Mouse (Mus musculus): ENCODE results near the gene Brat1. TPM values are rescaled to one million over a fixed set of nuclear protein-coding genes. Genes with fewer than 3 reads are reported as not detected.
"Not testable (repeated sequence)": the region's sequence is repeated elsewhere in the genome, so short reads cannot be mapped to it uniquely, and the experiment has no call there.

Gene Brat1
- polyA plus RNA-seq, 2 experiments = 4.5 to 5.1 TPM

- H3K27me3 ChIP-seq (ENCODE audit: control insufficient read depth, insufficient read depth, low read length) = no peaks in the 10 kb centered on the region; the same call in 1 of the 2 replicates
- H3K36me3 ChIP-seq (replicated peaks; ENCODE audit: control insufficient read depth, insufficient read depth, low read depth) = no peaks in the 10 kb centered on the region
- no peak overlapping the region for H3K27ac ChIP-seq
- no peak overlapping the region for H3K9ac ChIP-seq (replicated peaks)
- no peak for DNase-seq (ENCODE audit: low read depth in 3 of 3, low spot score in 3 of 3)
- 49% methylated on average over 12 of the region's 12 CpGs for WGBS (ENCODE audit: insufficient replicate concordance)
- no peaks in the 10 kb centered on the region for H3K9me3 ChIP-seq (ENCODE audit: control insufficient read depth, low read length)
- peaks cover 0 to 1% of the 10 kb centered on the region in 2 experiments; a peak in 1 of 4 replicates for H3K4me1 ChIP-seq (replicated peaks; ENCODE audit: control insufficient read depth in 2 of 2, insufficient read depth in 2 of 2, low read length in 1 of 2)
- ATAC-seq (ENCODE audit: insufficient read depth) = no peak
- no peak overlapping the region for H3K4me3 ChIP-seq (ENCODE audit: insufficient read depth in 1 of 2, low read depth in 2 of 2, low read length in 2 of 2)
- TF ChIP-seq CTCF (IDR thresholded peaks at IDR 0.05; ENCODE audit: low read depth) = no peak
- no peak for TF ChIP-seq EP300 (IDR thresholded peaks at IDR 0.05; ENCODE audit: low read depth)
- no peak overlapping the region for H3K4me2 ChIP-seq (ENCODE audit: low read depth)
These were observed 42.8 kb upstream of the Brat1 start for GRCm38 (mm10) chr5:140661875-140662643.

GRCm38 (mm10) chr5:140662741-140663592, 41.8 kb upstream of the Brat1 start:
- Histone ChIP-seq H3K27me3 (ENCODE audit: control insufficient read depth, insufficient read depth, low read length) (no peaks in the 10 kb centered on the region; the same call in 1 of the 2 replicates), H3K27ac (no peak overlapping the region), H3K36me3 (replicated peaks; ENCODE audit: control insufficient read depth, insufficient read depth, low read depth) (no peaks in the 10 kb centered on the region), H3K4me2 (ENCODE audit: low read depth) (no peak overlapping the region), H3K9ac (replicated peaks) (no peak overlapping the region), H3K4me1 (replicated peaks; ENCODE audit: control insufficient read depth in 2 of 2, insufficient read depth in 2 of 2, low read length in 1 of 2) (peaks cover 0 to 1% of the 10 kb centered on the region in 2 experiments; a peak in 1 of 4 replicates), H3K4me3 (ENCODE audit: insufficient read depth in 1 of 2, low read depth in 2 of 2, low read length in 2 of 2) (no peak overlapping the region), H3K9me3 (ENCODE audit: control insufficient read depth, low read length) (no peaks in the 10 kb centered on the region)
- WGBS (ENCODE audit: insufficient replicate concordance) = 44% methylated on average over 17 of the region's 17 CpGs
- peak; percentile 34; the same call in 1 of the 2 replicates for ATAC-seq (ENCODE audit: insufficient read depth)
- no peak for TF ChIP-seq CTCF (IDR thresholded peaks at IDR 0.05; ENCODE audit: low read depth)
- no peak for TF ChIP-seq EP300 (IDR thresholded peaks at IDR 0.05; ENCODE audit: low read depth)
- DNase-seq (ENCODE audit: low read depth in 3 of 3, low spot score in 3 of 3) = no peak

- Histone ChIP-seq H3K4me3 (ENCODE audit: insufficient read depth in 1 of 2, low read depth in 2 of 2, low read length in 2 of 2) (no peak overlapping the region), H3K9me3 (ENCODE audit: control insufficient read depth, low read length) (peaks cover 1% of the 10 kb centered on the region; the same call in 1 of the 2 replicates), H3K4me2 (ENCODE audit: low read depth) (no peak overlapping the region), H3K27me3 (ENCODE audit: control insufficient read depth, insufficient read depth, low read length) (no peaks in the 10 kb centered on the region; the same call in 1 of the 2 replicates), H3K4me1 (replicated peaks; ENCODE audit: control insufficient read depth in 2 of 2, insufficient read depth in 2 of 2, low read length in 1 of 2) (peaks cover 0 to 1% of the 10 kb centered on the region in 2 experiments; a peak in 1 of 4 replicates), H3K27ac (no peak overlapping the region), H3K9ac (replicated peaks) (no peak overlapping the region), H3K36me3 (replicated peaks; ENCODE audit: control insufficient read depth, insufficient read depth, low read depth) (no peaks in the 10 kb centered on the region)
- DNase-seq (ENCODE audit: low read depth in 3 of 3, low spot score in 3 of 3) (no peak), ATAC-seq (ENCODE audit: insufficient read depth) (no peak; the same call in 1 of the 2 replicates)
- 43% methylated on average over 7 of the region's 7 CpGs for WGBS (ENCODE audit: insufficient replicate concordance)
- TF ChIP-seq EP300 (IDR thresholded peaks at IDR 0.05; ENCODE audit: low read depth) (no peak), CTCF (IDR thresholded peaks at IDR 0.05; ENCODE audit: low read depth) (peak; percentile 85)
These were observed 41.1 kb upstream of the Brat1 start for GRCm38 (mm10) chr5:140663621-140664180.

- Histone ChIP-seq H3K9me3 (ENCODE audit: control insufficient read depth, low read length) (peaks cover 4% of the 10 kb centered on the region; the same call in 1 of the 2 replicates), H3K4me3 (ENCODE audit: insufficient read depth in 1 of 2, low read depth in 2 of 2, low read length in 2 of 2) (no peak overlapping the region), H3K27ac (no peak overlapping the region), H3K4me2 (ENCODE audit: low read depth) (no peak overlapping the region), H3K36me3 (replicated peaks; ENCODE audit: control insufficient read depth, insufficient read depth, low read depth) (no peaks in the 10 kb centered on the region), H3K9ac (replicated peaks) (no peak overlapping the region), H3K27me3 (ENCODE audit: control insufficient read depth, insufficient read depth, low read length) (no peaks in the 10 kb centered on the region), H3K4me1 (replicated peaks; ENCODE audit: control insufficient read depth in 2 of 2, insufficient read depth in 2 of 2, low read length in 1 of 2) (no peaks in the 10 kb centered on the region)
- ATAC-seq (ENCODE audit: insufficient read depth) (no peak), DNase-seq (ENCODE audit: low read depth in 3 of 3, low spot score in 3 of 3) (no peak)
- WGBS (ENCODE audit: insufficient replicate concordance) = 80% methylated on average over 6 of the region's 6 CpGs
- TF ChIP-seq EP300 (IDR thresholded peaks at IDR 0.05; ENCODE audit: low read depth) = no peak
- TF ChIP-seq CTCF (IDR thresholded peaks at IDR 0.05; ENCODE audit: low read depth) = no peak
These were observed 32.7 kb upstream of the Brat1 start for GRCm38 (mm10) chr5:140672115-140672514.

- H3K27ac ChIP-seq; H3K27me3 ChIP-seq (ENCODE audit: control insufficient read depth, insufficient read depth, low read length); H3K9ac ChIP-seq (replicated peaks); ATAC-seq (ENCODE audit: insufficient read depth); H3K4me1 ChIP-seq (replicated peaks; ENCODE audit: control insufficient read depth in 2 of 2, insufficient read depth in 2 of 2, low read length in 1 of 2); H3K4me3 ChIP-seq (ENCODE audit: insufficient read depth in 1 of 2, low read depth in 2 of 2, low read length in 2 of 2); H3K9me3 ChIP-seq (ENCODE audit: control insufficient read depth, low read length); DNase-seq (ENCODE audit: low read depth in 3 of 3, low spot score in 3 of 3); H3K36me3 ChIP-seq (replicated peaks; ENCODE audit: control insufficient read depth, insufficient read depth, low read depth); H3K4me2 ChIP-seq (ENCODE audit: low read depth): not testable (repeated sequence)
- 73% methylated on average over 6 of the region's 6 CpGs for WGBS (ENCODE audit: insufficient replicate concordance)
These were observed 32.2 kb upstream of the Brat1 start for GRCm38 (mm10) chr5:140672603-140673002.
